Mouse (Mus musculus) neutrophil, adult 83 days (primary cell): Measurements from ENCODE around the gene Ankrd16. TPM values are rescaled to one million over a fixed set of nuclear protein-coding genes. Genes with fewer than 3 reads are reported as not detected.

Experiments used
- total RNA-seq, 2 experiments: library from RNA; stranded (reverse); gene quantifications; one replicate each; pipeline ENCODE4 v1.2.4; 2023

Gene Ankrd16
- 10 to 100 TPM; 64.2 to 75.6 TPM for total RNA-seq

GRCm38 (mm10) chr2:11777091-11778068 lies at the start of gene Ankrd16, which contains the start of gene Fbh1:
Ankrd16 (plus strand) TSS chr2:11777876.
Fbh1 (minus strand) TSS chr2:11777582.

Other genes starting within 250 kb of the Ankrd16 start
- gene Pfkfb3, start 223.8 kb upstream of the Ankrd16 start, total RNA-seq = 10 to 100 TPM; 57.9 to 59.2 TPM
- 10 to 100 TPM; 74.0 to 90.2 TPM for gene Rbm17, start 173.7 kb upstream of the Ankrd16 start, total RNA-seq
- gene Gm17490, start 151.6 kb upstream of the Ankrd16 start, total RNA-seq = not detected
- under 1 TPM; 0.24 to 0.33 TPM for gene Il2ra, start 135.1 kb upstream of the Ankrd16 start, total RNA-seq
- gene Il15ra, start 72.6 kb upstream of the Ankrd16 start, total RNA-seq = 1 to 10 TPM; 7.3 to 9.5 TPM
- gene Fbh1, start 294 bp upstream of the Ankrd16 start, total RNA-seq = 10 to 100 TPM; 70.0 to 70.7 TPM